Mouse (Mus musculus) olfactory bulb, adult 2 months (tissue): Measurements from ENCODE around the gene Cd2.

Experiments used
- CTCF ChIP-seq: fragments of 200-500 bp; IDR thresholded peaks from 2 replicates; pipeline ENCODE4 v1.5.1; 2012; ENCODE audit warnings: low read depth, mild to moderate bottlenecking, low read length, moderate library complexity; ENCODE audit not compliant: insufficient read depth
- POLR2A ChIP-seq: fragments of 200-500 bp; IDR thresholded peaks from 2 replicates; pipeline ENCODE4 v1.6.1; 2012; ENCODE audit warnings: mild to moderate bottlenecking, low read depth, low read length, moderate library complexity; ENCODE audit not compliant: insufficient read depth

DNA sequence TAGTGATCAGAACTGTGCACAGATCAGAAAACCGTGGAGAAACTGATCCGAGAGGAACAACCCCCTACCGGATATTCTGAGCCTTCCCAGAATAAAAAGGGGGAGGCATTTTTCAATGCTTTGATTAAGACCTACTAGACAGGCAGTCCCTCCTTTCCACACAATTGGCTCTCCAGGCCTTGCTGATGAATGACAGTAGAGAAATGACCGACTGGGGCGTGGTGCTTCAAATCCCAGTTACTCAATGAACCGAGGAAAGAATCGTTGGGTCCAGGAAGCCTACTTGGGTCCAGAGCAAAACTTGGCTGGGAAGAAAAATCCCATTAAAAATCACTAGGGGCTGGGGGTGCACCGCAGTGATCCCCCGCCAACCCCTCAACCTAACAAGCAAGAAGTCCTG lies 57.5 kb downstream of the Cd2 start:
- no peak for TF ChIP-seq POLR2A
- TF ChIP-seq CTCF: no peak
